Mouse (Mus musculus) lung, postnatal 0 days (tissue): ENCODE results near the gene Bmp5.

Experiments
- CTCF ChIP-seq: IDR thresholded peaks from 2 replicates; pipeline ENCODE4 v1.5.1; 2016; ENCODE audit warnings: antibody characterized with exemption, mild to moderate bottlenecking
- EP300 ChIP-seq: IDR thresholded peaks from 2 replicates; pipeline ENCODE4 v1.6.1; 2016; ENCODE audit warnings: antibody characterized with exemption, mild to moderate bottlenecking, control low read depth

DNA sequence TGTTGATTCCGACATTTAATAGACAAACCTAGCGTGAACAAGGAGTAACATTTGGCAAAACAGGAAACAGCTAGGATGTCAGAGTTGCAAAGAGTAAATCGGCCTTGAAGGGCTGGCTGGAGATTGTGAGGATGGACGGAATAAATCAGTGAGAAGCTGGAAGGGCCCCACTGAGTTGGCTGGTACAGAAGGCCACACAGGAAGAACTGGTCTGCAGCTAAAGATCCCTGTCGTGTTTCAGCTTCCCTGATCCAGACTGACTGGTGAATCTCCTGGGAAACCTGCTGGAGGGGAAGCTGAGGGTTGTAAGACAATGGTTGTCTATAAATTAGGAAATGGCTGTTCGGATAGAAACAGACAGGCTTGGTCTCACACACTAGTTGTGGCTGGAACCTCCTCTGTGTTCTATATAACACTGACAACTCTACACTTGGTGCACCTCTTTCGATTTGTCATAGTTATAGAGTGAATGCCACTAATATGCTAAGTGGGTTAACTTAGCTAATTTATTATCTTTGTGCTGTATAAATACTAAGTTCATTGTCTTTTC, 14.8 kb downstream of the Bmp5 start:
- no peak for TF ChIP-seq CTCF
- TF ChIP-seq EP300, result no peak
